Mouse (Mus musculus) liver, embryonic 16.5 days (tissue): Measurements from ENCODE around the gene Trex1. TPM values are rescaled to one million over a fixed set of nuclear protein-coding genes. Genes with fewer than 3 reads are reported as not detected.

Experiments
- ATAC-seq: fragments of 200-750 bp; cut with Nextera tagmentation; 2 replicates; pipeline ENCODE4 v1.8.0; 2017; ENCODE audit warnings: low read depth, mild to moderate bottlenecking, moderate number of reproducible peaks, moderate library complexity
- H3K27ac ChIP-seq: fragments of 300-500 bp; sonication (generic); 2 replicates; pipeline ENCODE4 v1.5.1; 2014; ENCODE audit warnings: mild to moderate bottlenecking, low read length
- H3K27me3 ChIP-seq: fragments of 300-500 bp; sonication (generic); 2 replicates; pipeline ENCODE4 v1.6.1; 2014; ENCODE audit warnings: low read depth, low read length, mixed read lengths; ENCODE audit not compliant: control insufficient read depth, insufficient read depth
- H3K36me3 ChIP-seq: fragments of 300-500 bp; sonication (generic); 2 replicates; pipeline ENCODE4 v1.6.1; 2014; ENCODE audit warnings: mild to moderate bottlenecking; ENCODE audit not compliant: control insufficient read depth, insufficient read depth
- H3K4me1 ChIP-seq: fragments of 300-500 bp; sonication (generic); 2 replicates; pipeline ENCODE4 v1.6.1; 2014; ENCODE audit warnings: low read depth, low read length, mixed read lengths; ENCODE audit not compliant: control insufficient read depth
- H3K4me2 ChIP-seq: fragments of 300-500 bp; sonication (generic); 2 replicates; pipeline ENCODE4 v1.6.1; 2014; ENCODE audit warnings: low read depth, low read length, mixed read lengths
- H3K4me3 ChIP-seq: fragments of 300-500 bp; sonication (generic); 2 replicates; pipeline ENCODE4 v1.5.1; 2014; ENCODE audit warnings: low read depth, mild to moderate bottlenecking, low read length
- H3K9ac ChIP-seq: fragments of 300-500 bp; sonication (generic); 2 replicates; pipeline ENCODE4 v1.6.1; 2014; ENCODE audit warnings: low read depth, low read length
- H3K9me3 ChIP-seq: fragments of 300-500 bp; sonication (generic); replicated peaks from 2 replicates; pipeline ENCODE4 v1.6.1; 2016; ENCODE audit warnings: low read length; ENCODE audit not compliant: control insufficient read depth
- WGBS: fragments of 180-500 bp; shearing (Covaris S2); extraction: QIAGEN DNeasy Blood & Tissue Kit; methylation state at CpG from one replicate; pipeline ENCODE4 v1.1.7; 2014; ENCODE audit not compliant: insufficient replicate concordance; 5-methylcytosine and 5-hydroxymethylcytosine counted together
- polyA plus RNA-seq: library from polyadenylated mRNA; unstranded; fragments of >200 nt; fragmentation: Nextera tagmentation; extraction: Ambion mirVana; gene quantifications from 2 replicates; pipeline ENCODE4 v1.2.1, GENCODE M21; 2015

Gene Trex1
- polyA plus RNA-seq, 1 experiment from 2014 or later, result 7.4 TPM

DNA sequence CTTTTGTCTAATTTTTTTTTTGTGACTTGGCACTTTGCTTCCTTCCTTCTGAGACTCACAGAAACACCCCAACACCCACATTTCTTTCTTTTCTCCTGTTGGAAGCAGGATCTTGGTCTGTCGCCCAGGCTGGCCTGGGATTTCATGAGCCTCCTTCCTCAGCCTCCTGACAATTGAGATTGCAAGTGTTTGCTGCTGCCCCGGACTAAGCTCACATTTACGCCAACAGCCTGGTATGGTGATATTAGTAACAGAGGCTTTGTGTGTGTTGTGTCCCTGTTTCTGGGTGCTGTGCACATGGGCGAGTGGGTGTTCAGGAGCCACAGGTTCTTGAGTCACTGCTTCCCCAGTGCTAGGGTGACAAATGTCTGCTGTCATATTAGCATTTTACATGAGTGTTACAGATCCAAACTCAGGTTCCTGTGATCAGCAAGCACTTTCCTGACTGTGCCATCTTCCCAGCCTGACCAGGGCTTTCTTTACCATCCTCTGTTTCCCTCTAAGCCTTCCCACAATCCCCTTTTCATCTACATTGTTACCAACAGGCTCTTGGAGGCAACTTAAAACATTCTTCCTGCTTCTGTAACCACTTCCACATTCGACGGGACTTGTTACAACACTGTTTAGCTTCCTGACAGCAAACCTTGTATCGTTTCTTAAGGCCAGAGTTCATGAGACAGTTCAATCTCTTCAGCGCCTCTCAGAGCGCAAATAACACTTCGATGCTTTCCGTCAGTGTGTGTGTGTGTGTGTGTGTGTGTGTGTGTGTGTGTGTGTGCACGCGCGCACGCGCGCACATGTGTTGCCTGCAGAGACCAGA, 36.5 kb downstream of the Trex1 start:
- H3K27ac ChIP-seq, result 0 out of 2 replicates have a peak overlapping the region, but pooled peaks have one; percentile 19
- WGBS, result 52% methylated on average over 17 of the region's 17 CpGs
- ATAC-seq, result no peak

GRCm38 (mm10) chr9:109021428-109021827, 38.1 kb downstream of the Trex1 start:
- ATAC-seq, result no peak
- Histone ChIP-seq H3K4me3 (no peak overlapping the region), H3K36me3 (no peaks in the 10 kb centered on the region), H3K9me3 (no peaks in the 10 kb centered on the region), H3K4me2 (no peak overlapping the region), H3K27ac (no peak overlapping the region), H3K4me1 (peaks cover 14% of the 10 kb centered on the region), H3K9ac (no peak overlapping the region), H3K27me3 (no peaks in the 10 kb centered on the region)
- 26% methylated on average over 4 of the region's 4 CpGs for WGBS

More for the DNA sequence above, 36.5 kb downstream of the Trex1 start:
- Histone ChIP-seq H3K27me3 (no peaks in the 10 kb centered on the region), H3K4me2 (no peak overlapping the region), H3K36me3 (no peaks in the 10 kb centered on the region), H3K4me3 (no peak overlapping the region), H3K9ac (no peak overlapping the region), H3K9me3 (no peaks in the 10 kb centered on the region), H3K4me1 (no peaks in the 10 kb centered on the region)

DNA sequence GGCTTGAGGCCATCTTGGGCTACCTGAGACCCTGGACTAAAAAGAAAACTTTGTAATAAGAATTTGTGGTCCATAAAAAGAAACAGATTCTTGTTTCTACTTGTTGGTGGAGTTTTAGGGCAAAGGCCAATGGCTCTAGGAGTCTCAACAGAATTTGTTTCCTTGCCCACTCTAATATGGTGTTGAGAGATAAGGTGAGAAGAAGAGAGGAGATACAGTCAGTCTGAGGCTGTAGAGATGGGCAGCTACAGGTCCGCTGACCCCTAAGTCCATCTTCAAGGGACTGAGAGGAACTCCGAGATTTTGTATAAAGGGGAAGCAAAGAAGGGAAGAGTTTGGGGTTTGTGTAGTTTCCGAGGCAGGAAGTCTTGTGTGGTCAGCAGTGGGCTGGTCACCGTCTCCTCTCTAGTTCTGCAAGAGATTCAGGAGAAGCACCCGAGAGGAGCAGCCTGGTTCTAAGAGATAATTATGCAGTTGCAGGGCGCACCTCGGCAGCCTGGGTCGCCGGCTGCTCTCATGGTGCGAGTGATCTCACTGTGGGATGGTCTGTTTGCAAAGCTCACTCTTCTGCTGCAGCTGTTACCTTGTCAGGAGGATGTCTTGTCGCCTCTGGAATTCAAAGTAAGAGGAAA, 42.4 kb downstream of the Trex1 start:
- H3K27ac ChIP-seq, result peak overlapping the region; percentile 25; the same call in 1 of the 2 replicates
- ATAC-seq, result peak; percentile 82
- H3K9ac ChIP-seq, result no peak overlapping the region
- WGBS, result 7% methylated on average over 11 of the region's 11 CpGs
- H3K9me3 ChIP-seq, result no peaks in the 10 kb centered on the region
- peak overlapping the region; percentile 19 for H3K4me3 ChIP-seq
- peaks cover 23% of the 10 kb centered on the region for H3K4me1 ChIP-seq
- no peaks in the 10 kb centered on the region for H3K36me3 ChIP-seq
- H3K27me3 ChIP-seq, result no peaks in the 10 kb centered on the region
- peak overlapping the region; percentile 42 for H3K4me2 ChIP-seq

DNA sequence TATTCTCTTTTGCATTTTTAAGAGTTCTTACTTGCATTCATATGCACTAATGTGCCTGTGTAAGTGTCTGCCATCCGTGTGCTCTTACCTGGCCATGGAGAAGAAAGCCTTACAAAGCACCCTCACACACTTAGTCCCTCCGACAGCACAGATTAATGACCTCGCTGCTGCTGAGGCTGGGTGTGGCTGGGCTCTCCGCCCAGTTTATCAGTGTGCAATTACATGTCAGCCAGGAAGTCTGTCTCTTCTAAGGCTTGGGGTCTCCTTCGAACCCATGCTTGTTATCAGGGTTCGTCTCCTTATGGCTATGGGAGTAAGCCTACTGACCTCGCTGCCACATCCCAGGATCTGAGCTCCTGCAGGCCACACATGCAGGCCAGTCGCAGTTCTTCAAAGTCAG, 44.1 kb downstream of the Trex1 start:
- Histone ChIP-seq H3K27ac (no peak overlapping the region), H3K9me3 (no peaks in the 10 kb centered on the region), H3K4me3 (no peak overlapping the region), H3K36me3 (no peaks in the 10 kb centered on the region), H3K4me1 (peaks cover 23% of the 10 kb centered on the region), H3K27me3 (no peaks in the 10 kb centered on the region), H3K4me2 (peak overlapping the region; percentile 27; the same call in 1 of the 2 replicates), H3K9ac (no peak overlapping the region)
- 21% methylated on average over 8 of the region's 8 CpGs for WGBS
- peak; percentile 54 for ATAC-seq

DNA sequence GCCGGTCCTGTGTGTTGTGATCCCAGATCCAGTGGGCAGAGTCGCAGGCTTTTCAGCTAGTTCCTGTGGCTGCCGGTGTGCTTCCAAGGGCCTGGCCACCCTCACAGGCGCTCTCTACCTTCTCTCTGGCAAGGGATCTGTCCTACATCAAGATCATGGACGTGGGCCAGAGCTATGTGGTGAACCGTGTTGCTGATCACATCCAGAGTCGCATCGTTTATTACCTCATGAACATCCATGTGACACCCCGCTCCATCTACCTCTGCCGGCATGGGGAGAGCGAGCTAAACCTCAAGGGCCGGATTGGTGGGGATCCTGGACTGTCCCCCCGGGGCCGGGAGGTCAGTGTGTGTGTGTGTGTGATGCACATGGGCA, 49.2 kb downstream of the Trex1 start:
- no peak overlapping the region for H3K4me2 ChIP-seq
- H3K9me3 ChIP-seq, result no peaks in the 10 kb centered on the region
- 63% methylated on average over 14 of the region's 14 CpGs for WGBS
- no peak overlapping the region for H3K27ac ChIP-seq
- H3K27me3 ChIP-seq, result no peaks in the 10 kb centered on the region
- no peak overlapping the region for H3K4me3 ChIP-seq
- no peak for ATAC-seq
- H3K4me1 ChIP-seq, result peaks cover 6% of the 10 kb centered on the region
- no peak overlapping the region for H3K9ac ChIP-seq
- no peaks in the 10 kb centered on the region for H3K36me3 ChIP-seq

DNA sequence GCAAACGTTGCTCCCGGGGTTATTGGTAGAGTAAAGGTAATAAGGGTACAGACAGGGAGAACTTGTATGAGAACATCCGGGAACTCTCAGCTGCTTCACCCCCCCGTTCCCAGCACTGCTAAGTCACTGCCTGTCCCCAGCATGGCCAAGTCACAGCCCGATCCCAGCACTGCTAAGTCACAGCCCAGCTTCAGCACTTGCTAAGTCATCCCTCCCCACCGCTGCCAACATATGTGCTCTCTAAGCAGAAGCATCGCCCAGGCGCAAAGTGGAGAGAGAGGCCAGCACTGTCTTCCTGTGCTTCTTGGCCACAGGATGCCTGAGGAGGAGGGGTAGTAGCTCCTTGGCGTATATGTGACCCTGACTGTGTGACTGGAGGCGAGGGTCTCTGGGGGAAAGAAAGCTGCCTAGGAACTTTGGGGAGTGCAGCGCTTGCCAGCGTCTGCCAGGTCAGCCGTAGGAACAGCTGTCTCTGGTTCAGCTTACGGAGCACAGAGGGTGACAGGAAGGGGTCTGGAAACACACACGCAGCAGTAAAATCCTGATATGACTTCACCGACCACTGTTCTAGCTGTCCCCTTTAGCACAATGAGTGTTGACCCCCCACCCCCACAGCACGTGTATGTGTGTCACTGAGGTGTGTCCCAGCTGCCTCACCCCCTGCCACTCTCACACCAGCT, 49.8 kb downstream of the Trex1 start:
- H3K36me3 ChIP-seq, result no peaks in the 10 kb centered on the region
- 0 out of 2 replicates have a peak overlapping the region, but pooled peaks have one; percentile 20 for H3K27ac ChIP-seq
- peak; percentile 83 for ATAC-seq
- no peaks in the 10 kb centered on the region for H3K27me3 ChIP-seq
- H3K4me1 ChIP-seq, result peaks cover 3% of the 10 kb centered on the region
- H3K9me3 ChIP-seq, result no peaks in the 10 kb centered on the region
- no peak overlapping the region; the same call in 1 of the 2 replicates for H3K9ac ChIP-seq
- H3K4me2 ChIP-seq, result no peak overlapping the region
- H3K4me3 ChIP-seq, result no peak overlapping the region
- 22% methylated on average over 17 of the region's 17 CpGs for WGBS

GRCm38 (mm10) chr9:109008994-109009635, 50.4 kb downstream of the Trex1 start:
- Histone ChIP-seq H3K27me3 (no peaks in the 10 kb centered on the region), H3K4me2 (no peak overlapping the region), H3K4me1 (peaks cover 3% of the 10 kb centered on the region), H3K4me3 (no peak overlapping the region), H3K27ac (no peak overlapping the region), H3K9ac (no peak overlapping the region), H3K9me3 (no peaks in the 10 kb centered on the region), H3K36me3 (no peaks in the 10 kb centered on the region)
- 57% methylated on average over 10 of the region's 10 CpGs for WGBS
- ATAC-seq, result no peak

- no peaks in the 10 kb centered on the region for H3K9me3 ChIP-seq
- no peak overlapping the region for H3K4me3 ChIP-seq
- no peak for ATAC-seq
- H3K9ac ChIP-seq, result no peak overlapping the region
- 79% methylated on average over 9 of the region's 9 CpGs for WGBS
- no peak overlapping the region for H3K27ac ChIP-seq
- no peaks in the 10 kb centered on the region for H3K27me3 ChIP-seq
- no peaks in the 10 kb centered on the region for H3K36me3 ChIP-seq
- no peak overlapping the region for H3K4me2 ChIP-seq
- H3K4me1 ChIP-seq, result peaks cover 3% of the 10 kb centered on the region
Observed at GRCm38 (mm10) chr9:109008081-109008480, 51.5 kb downstream of the Trex1 start.
